Mouse (Mus musculus): ENCODE results near the gene Lrrc75a.

DNA sequence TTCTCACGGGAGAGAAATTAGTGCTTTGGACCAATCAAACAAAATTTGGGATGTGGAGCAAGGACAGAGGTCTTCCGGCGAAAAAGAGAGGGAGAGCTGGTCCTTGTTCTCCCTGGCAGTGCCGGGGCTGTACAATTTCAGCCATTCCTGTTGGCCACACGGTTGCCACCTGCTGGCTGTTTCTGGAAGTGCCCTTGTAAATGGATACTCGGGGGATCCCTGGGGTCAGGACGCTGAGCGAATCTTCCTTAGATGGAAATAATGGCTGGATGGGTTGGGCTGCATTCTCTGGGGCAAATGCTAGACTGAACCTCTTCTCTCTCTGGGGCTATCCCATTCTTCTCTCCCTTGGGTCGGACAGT, 73.0 kb downstream of the Lrrc75a start:
- peak; percentile 94 for TF ChIP-seq CTCF (IDR thresholded peaks at IDR 0.05; ENCODE audit: control insufficient read depth, insufficient read depth, low read length)
- TF ChIP-seq POLR2A (IDR thresholded peaks at IDR 0.05; ENCODE audit: borderline replicate concordance, control insufficient read depth, low read depth, low read length): no peak

Data from bone marrow, adult 2 months (tissue).